Mouse (Mus musculus) A20 (cell line): ENCODE measurements around the gene Ipmk.

Source experiments
- DNase-seq: peaks from one replicate; pipeline ENCODE4 v3.0.0-alpha.2; 2011; ENCODE audit warnings: low read depth, low spot score

The Ipmk gene

GRCm38 (mm10) chr10:71340195-71340594 lies 7.4 kb upstream of the Ipmk start:
- no peak for DNase-seq

DNA sequence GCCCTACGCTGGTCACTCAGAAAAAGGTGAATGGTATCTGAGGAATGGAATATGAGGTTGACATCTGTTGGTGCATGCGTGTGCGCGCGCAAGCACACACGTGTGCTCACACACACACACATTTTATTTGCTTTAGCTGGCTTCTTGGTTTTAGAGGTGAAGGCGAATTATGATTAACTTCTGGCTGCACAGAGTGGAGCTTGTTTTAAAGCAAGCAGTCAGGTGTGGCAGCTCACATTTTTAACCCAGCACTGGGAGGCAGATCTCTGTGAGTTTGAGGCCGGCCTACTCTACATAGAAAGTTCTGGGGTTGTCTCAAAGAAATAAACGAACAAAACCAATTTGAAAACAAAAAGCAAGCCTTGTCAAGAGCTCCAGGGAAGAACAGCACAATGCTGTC lies 6.3 kb upstream of the Ipmk start:
- no peak for DNase-seq

DNA sequence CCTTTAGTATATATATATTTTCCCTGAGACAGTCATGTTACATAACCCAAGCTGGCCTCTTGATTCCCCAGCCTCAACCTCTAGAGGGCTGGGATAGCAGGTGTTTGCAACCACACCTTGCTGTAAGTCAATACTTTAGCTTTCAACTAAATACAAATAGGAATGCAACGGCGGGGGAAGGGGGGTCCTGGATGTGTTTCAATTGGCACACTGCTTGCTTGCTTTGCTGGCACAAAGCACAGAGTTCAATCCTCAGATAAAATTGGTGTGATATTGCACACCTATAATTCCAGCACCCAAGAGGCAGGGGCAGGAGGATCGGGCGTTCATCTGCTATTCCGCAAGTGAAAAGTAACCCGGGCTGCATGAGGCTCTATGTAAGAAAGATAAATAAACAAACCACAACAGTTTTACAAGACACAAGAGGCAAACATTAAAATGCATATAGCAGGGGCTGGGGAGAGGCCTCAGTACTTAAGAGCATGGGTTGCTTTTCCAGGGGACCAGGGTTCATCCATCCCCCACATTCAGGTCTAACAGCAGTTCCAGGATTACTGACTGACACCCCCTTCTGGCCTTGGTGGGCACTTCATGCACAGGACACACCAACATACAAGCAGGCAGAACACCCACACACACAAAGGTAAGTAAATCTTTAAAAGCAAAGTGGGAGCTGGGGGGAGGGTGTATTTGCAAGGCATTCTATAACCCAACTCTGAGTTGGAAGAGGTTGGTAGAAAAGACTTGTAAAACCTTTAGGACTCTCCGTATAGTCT lies 5.3 kb upstream of the Ipmk start:
- peak; percentile 59 for DNase-seq

- DNase-seq, result no peak
Measured at GRCm38 (mm10) chr10:71343130-71343529, 4.4 kb upstream of the Ipmk start.

GRCm38 (mm10) chr10:71343567-71344265 lies 3.8 kb upstream of the Ipmk start:
- DNase-seq, result peak; percentile 52

- peak; percentile 97 for DNase-seq
Measured at GRCm38 (mm10) chr10:71344579-71345143, 2.9 kb upstream of the Ipmk start, which contains the start of gene Cisd1. Gene Cisd1, minus strand, starts transcription at chr10:71344954.

DNA sequence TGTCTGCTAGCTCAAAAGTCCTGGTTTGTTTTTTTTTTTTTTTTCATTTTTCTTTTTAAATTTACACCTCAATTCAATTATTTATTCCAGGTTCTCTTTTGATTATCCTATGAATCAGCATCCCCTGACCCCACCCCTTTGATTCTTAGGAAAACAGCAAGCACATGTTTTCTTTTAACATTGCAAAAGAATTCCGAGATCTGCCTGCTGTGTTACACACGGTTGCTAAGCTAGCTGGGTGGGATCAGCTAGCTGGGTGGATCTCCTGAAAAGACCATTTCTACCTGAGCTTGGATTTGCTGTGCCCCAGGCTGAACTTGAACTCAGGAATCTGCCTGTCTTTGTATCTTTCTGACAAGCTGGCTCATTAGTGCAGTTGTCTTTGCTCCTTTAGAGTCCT lies 1.5 kb upstream of the Ipmk start:
- no peak for DNase-seq

GRCm38 (mm10) chr10:71346722-71347508 lies 648 bp upstream of the Ipmk start:
- peak; percentile 66 for DNase-seq

- DNase-seq, result peak; percentile 62
Measured at GRCm38 (mm10) chr10:71347964-71348636, 537 bp downstream of the Ipmk start.

DNA sequence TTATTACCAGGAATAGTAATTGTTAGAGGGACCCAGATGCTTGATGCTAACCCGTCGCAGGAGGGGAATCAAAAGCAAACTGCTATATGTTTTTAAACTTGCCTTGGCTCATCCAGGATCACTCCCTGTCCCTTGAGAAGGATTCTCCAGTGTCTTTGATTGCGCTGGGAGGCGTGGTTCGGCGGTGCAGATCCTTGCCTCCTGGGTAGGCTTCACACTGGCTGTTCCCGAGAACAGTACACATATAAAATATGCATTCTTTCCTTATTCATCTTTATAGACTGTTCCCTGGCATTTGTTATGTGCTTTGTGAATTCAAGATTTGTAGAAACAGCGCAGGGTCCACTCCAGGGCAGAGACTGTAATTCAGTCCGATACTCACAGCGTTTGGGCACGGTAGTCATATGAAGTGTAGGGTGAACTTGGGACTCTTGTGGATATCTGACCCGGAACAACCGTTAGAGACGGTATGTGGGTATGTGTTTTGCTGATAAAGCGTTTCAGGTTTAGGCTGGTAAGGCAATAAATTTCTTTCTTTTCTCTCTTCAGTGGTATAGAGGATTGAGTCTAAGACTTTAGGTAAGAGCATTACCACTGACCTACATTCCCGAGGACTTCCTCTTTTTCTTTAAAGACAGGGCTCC lies 1.2 kb downstream of the Ipmk start:
- DNase-seq, result peak; percentile 22

DNA sequence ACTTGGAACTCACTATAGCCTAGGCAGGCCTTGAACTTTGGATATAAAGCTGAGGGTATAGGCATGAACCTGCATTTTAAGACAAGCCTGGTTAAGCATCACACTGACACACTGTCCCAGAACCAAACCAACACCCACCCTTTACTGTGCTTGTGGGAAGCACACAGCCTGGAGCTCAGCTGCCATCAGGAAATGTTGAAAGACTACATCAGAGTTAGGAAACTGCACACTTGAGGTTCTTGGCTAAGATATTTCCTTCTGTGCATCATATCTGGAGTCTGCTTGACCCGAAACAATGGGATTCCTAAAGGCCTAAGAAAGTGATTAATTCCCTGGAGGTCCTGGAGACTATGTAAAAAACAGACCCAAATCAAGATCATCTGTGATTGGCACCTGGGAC lies 1.7 kb downstream of the Ipmk start:
- no peak for DNase-seq

DNA sequence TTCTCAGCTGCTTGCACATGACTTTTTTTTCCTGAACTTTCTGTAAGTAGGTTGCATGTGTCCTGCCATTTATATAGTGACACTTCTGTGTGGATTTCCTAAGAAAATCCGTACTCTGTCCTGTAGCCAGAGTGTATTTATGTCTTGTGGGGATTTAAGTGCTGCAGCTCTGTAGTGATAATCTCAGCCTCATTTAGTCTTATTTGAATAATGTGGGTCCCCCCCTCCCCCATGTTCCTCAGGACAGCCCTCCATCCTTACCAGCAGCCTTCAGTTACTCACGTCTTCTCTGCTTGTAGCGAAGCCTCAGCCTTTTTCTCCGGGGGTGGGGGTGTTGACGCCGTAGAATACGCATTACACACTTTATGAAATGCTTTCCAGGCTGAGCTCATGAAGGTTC lies 3.7 kb downstream of the Ipmk start:
- no peak for DNase-seq

DNA sequence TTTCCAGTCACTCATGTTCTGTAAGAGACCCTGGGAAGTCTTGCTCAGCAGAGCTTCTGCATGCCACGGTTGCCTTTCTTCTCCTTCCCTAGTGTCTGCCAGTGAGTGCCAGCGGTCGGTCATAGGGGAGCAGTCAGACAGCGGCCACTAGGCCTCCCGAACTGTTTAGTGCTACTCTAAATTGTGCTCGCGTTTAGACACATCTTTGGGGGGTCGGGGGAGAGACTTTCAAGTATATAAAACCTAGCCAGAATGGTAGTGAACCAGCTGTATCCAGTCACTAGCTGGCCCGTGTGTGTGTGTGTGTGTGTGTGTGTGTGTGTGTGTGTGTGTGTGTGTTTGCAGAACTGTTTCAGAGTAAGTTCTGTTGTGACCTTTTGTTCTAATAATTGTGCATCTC lies 6.3 kb downstream of the Ipmk start:
- no peak for DNase-seq

- DNase-seq, result no peak
Measured at GRCm38 (mm10) chr10:71354947-71355346, 7.4 kb downstream of the Ipmk start.

GRCm38 (mm10) chr10:71361044-71361443 lies 13.5 kb downstream of the Ipmk start:
- no peak for DNase-seq

GRCm38 (mm10) chr10:71361836-71362562 lies 14.4 kb downstream of the Ipmk start:
- DNase-seq, result no peak

- DNase-seq, result no peak
Measured at GRCm38 (mm10) chr10:71363440-71363839, 15.9 kb downstream of the Ipmk start.

DNA sequence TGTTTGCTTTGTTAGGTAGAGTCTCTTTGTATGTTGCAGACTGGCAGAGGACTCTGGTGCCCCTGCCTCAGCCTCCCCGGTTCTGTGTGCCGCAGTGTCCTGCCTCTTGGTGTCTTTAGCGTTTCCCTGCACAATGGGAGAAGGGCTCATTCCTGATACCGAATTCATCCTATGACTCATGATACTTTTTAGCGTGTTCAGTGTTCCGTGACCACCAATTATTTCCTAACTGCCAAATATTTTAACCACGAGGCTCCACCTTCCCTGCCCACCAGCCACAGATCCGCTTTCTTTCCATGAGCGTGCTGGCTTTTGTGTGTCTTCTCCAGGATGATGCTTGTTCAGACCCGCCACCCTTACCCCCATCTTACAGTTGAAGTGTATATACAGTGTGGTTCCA lies 16.3 kb downstream of the Ipmk start:
- DNase-seq, result no peak

DNA sequence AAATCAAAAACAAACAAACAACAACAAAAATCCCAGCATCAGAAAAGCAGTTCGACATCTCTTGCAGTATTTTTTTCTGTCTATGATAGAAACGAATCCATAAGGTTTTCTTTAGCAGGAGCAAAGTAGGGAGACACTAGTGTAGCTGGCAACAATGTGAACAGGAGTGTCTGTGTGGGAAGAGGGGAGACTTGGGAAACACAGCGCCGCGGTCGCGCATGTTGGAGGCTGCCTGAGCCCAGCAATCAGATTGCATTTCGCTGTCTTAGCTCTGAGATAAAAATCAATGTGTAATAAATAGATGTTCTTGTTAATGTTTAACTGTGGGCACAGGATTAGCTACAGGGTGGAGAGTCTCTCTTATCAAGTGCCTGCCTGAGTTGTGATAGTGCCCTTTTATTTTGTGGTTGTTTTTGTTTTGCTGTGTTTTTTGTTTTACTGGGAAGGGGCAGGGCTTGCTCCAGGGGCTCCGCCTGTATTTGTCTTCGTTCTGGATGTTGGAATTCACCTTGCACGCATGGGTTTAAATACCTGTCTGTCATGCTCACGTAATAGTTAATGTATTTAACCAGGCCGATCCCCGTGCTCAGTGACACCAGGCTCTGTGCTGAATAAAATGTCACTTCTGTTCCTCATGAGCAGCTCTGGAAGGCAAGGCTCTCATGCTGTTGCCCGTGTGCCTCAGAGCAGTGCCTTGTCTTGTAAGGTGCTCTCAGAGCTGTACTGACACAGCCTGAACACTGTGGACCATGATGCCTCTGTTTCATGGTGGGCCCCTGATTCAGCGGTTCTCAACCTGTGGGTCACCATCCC lies 20.8 kb downstream of the Ipmk start:
- DNase-seq, result no peak
